Mouse (Mus musculus) kidney, adult 2 months (tissue): ENCODE measurements around the gene Cers4. TPM values are rescaled to one million over a fixed set of nuclear protein-coding genes. Genes with fewer than 3 reads are reported as not detected.

Experiments
- DNase-seq: peaks from one replicate; pipeline ENCODE4 v3.0.0; 2021
- H3K27ac ChIP-seq: fragments of 200-500 bp; 2 replicates; pipeline ENCODE4 v1.5.1; 2012; ENCODE audit warnings: low read depth, low read length, control low read depth, inconsistent platforms; ENCODE audit not compliant: insufficient read depth
- H3K27me3 ChIP-seq: fragments of 200-500 bp; replicated peaks from 2 replicates; pipeline ENCODE4 v1.6.1; 2012; ENCODE audit warnings: mild to moderate bottlenecking, moderate library complexity, low read length, inconsistent platforms; ENCODE audit not compliant: control insufficient read depth, insufficient read depth
- H3K36me3 ChIP-seq: fragments of 200-500 bp; 2 replicates; pipeline ENCODE4 v1.6.1; 2012; ENCODE audit warnings: mild to moderate bottlenecking, moderate library complexity, low read length, inconsistent platforms; ENCODE audit not compliant: control insufficient read depth, insufficient read depth
- H3K4me1 ChIP-seq: fragments of 200-500 bp; 2 replicates; pipeline ENCODE4 v1.6.1; 2011; ENCODE audit warnings: low read length; ENCODE audit not compliant: control insufficient read depth, insufficient read depth
- H3K4me3 ChIP-seq: fragments of 200-500 bp; 2 replicates; pipeline ENCODE4 v1.5.1; 2011; ENCODE audit warnings: mild to moderate bottlenecking, low read depth, low read length, control low read depth; ENCODE audit not compliant: insufficient read depth
- CTCF ChIP-seq: fragments of 200-500 bp; conservative IDR thresholded peaks from 2 replicates; pipeline ENCODE4 v1.5.1; 2011; ENCODE audit warnings: low read depth, mild to moderate bottlenecking, control low read depth, low read length, moderate library complexity, mixed read lengths; ENCODE audit not compliant: insufficient read depth, insufficient read length
- POLR2A ChIP-seq: fragments of 200-500 bp; IDR thresholded peaks from one replicate; pipeline ENCODE4 v1.6.1; 2011; ENCODE audit warnings: low read depth, low read length, control low read depth
- WGBS: fragments of 180-500 bp; shearing (Covaris S2); methylation state at CpG from one replicate; pipeline ENCODE4 v1.1.7; 2018; 5-methylcytosine and 5-hydroxymethylcytosine counted together
- polyA plus RNA-seq: library from polyadenylated mRNA; depleted of rRNA; stranded (reverse); fragments of >200 nt; gene quantifications from 2 replicates; pipeline ENCODE4 v1.2.3, GENCODE M21; 2012; rRNA removed

Gene Cers4
- 26.9 and 33.3 TPM in 2 replicates for polyA plus RNA-seq

DNA sequence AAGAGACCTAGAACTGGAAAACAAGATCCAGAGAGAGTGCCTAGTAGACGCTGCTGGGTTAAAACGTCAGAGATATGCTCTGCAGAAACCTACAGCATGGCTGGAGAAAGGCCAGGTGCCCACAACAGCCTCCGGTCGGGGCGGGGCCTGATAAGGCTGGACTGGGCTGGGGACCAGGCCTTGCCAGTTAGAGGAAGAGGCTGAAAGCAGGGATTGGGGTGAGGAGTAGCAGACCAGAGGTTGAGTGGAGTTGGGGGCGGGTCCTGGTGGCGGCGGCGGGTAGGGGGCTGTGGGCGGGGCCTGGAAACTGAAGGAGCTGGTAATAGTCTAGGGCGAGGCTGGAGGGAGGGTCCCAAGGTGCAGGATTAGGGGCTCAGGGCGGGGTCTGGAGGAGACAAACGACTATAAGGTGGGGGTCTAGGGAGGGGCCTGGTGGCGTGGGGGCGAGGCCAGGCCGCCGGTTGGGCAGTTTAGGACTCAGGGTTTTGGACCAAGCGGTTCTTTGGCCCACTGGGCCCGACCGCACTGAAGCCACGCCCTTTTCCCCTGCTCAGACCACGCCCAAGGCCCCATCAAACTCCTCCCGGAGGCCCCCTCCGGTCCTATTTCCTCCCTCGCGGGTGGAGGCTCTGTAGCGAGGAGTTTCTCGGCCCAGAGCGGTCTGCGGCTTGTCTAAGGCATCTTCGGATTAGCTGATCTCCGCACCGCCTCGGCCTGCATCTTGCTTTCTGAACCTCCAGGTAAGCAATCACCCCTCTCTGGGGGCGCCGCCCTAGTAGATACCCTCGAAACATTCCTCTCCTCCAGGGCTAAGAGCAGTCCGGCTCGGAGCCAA lies at the start of gene Cers4:
Cers4 (plus strand) TSS at position 176 of the 835 bp plus-strand sequence.
- H3K4me1 ChIP-seq, result no peaks in the 10 kb centered on the region
- H3K27ac ChIP-seq, result peak within 1 kb of the TSS; percentile 33
- 2% methylated on average over 39 of the region's 39 CpGs for WGBS
- no peaks in the 10 kb centered on the region for H3K36me3 ChIP-seq
- TF ChIP-seq CTCF (no peak), POLR2A (peak; percentile 36)
- H3K4me3 ChIP-seq, result peak within 1 kb of the TSS; percentile 75
- H3K27me3 ChIP-seq, result no peaks in the 10 kb centered on the region
- DNase-seq, result peak; percentile 89

DNA sequence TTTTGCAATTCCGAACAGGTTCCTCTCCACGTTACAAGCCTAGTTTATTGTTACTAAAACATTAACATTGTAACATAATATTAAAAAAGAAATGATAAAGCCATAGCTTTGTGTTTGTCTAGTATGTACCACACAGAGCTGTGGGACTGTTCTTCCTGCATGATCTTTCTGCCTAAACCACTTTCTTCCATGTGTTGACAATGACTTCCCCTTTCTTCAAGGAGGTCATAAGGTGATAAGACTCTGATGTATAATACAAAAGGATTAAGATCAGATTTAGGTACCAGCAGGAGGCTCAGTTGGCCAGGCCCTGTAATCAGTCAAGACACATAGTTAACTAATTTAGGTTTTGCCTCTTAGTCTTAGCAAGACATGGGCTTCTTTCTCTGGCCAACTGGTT lies 34.7 kb upstream of the Cers4 start:
- TF ChIP-seq POLR2A, result no peak
- no peak for TF ChIP-seq CTCF
- H3K4me3 ChIP-seq, result no peak overlapping the region
- DNase-seq, result no peak
- no peaks in the 10 kb centered on the region for H3K27me3 ChIP-seq
- no peak overlapping the region for H3K27ac ChIP-seq
- WGBS, result 85% methylated on average over 2 of the region's 2 CpGs
- no peaks in the 10 kb centered on the region for H3K36me3 ChIP-seq
- no peaks in the 10 kb centered on the region for H3K4me1 ChIP-seq

DNA sequence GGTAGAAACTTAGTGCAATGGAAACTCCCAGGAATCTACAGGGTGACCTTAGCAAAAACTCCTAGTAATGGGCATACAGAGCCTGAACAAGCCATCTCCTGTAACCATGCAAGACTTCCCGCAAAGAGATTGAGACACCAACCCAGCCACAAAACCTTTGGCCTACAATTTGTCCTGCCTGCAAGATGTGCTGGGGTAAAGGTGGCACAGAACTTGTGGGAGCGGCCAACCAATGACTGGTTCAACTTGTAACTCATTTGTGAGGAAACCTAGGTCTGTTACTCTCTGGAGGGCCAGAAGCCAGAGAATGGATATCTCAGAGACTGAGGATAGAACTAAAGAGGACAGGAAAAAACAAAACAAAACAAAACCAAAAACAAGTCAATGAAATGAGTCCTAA lies 29.8 kb upstream of the Cers4 start:
- DNase-seq, result peak; percentile 2
- TF ChIP-seq POLR2A (no peak), CTCF (no peak)
- H3K4me1 ChIP-seq, result no peaks in the 10 kb centered on the region
- no peaks in the 10 kb centered on the region for H3K36me3 ChIP-seq
- WGBS, result 81% methylated on average over 2 of the region's 2 CpGs
- no peak overlapping the region for H3K27ac ChIP-seq
- H3K4me3 ChIP-seq, result no peak overlapping the region
- no peaks in the 10 kb centered on the region for H3K27me3 ChIP-seq

DNA sequence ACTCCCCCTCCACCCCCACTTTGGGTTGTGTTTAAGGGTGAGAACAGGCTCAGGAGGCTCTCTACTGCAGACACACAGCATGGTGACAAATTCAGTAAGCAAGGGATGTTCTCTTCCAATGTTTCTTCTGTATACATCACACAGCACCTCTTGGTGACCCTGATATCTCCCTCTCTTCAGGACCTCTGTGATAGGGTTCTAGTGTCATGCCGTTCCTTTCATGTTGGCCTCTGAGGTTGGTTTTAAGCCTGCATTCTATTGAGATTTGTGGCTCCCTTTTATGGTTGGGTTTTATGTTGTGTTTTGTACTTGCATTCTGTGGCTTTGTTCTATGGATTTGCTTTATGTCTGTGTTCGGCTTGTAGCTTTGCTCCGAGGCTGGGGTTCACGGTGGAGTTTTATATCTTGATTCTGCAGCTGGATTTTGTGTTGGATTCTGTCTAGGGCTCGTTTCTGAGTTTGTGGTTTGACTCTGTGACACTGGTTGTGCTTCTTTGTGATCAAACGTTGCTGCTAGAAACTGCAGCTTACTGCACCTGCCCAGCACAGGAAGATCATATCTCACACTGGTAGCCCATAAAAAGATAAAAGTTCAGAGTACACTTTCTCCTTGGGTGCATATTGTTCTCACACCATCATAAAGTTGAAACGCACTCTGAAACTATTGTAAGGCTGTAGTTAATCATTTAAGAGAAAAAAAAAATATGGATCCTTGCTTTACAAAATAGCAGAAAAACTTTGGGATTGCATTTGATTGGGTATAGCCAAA lies 18.2 kb upstream of the Cers4 start:
- H3K27me3 ChIP-seq, result no peaks in the 10 kb centered on the region
- DNase-seq, result no peak
- no peaks in the 10 kb centered on the region for H3K36me3 ChIP-seq
- no peak overlapping the region for H3K27ac ChIP-seq
- 63% methylated on average over 7 of the region's 7 CpGs for WGBS
- H3K4me3 ChIP-seq, result no peak overlapping the region
- no peaks in the 10 kb centered on the region for H3K4me1 ChIP-seq
- TF ChIP-seq CTCF (no peak), POLR2A (no peak)

DNA sequence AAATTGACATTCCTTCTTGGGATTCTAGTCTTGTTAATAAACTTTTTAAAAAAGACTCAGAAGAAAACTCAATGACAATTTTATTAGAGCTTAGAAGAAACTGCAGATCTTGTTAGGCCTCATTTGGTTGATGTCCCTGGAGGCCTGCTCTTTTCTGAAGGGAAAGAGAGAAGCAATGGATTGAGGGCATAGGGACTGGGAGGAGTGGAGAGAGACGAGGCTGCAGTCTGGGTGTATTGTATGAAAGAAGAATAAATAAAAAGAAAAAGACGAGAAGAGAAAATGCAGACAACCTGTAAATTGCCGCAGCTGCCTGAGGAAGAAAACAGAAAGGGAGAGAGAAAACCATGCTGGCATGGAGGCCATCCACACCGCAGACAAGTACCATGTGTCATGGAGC lies 11.7 kb upstream of the Cers4 start:
- TF ChIP-seq POLR2A, result no peak
- TF ChIP-seq CTCF, result no peak
- no peaks in the 10 kb centered on the region for H3K4me1 ChIP-seq
- no peak overlapping the region for H3K27ac ChIP-seq
- H3K27me3 ChIP-seq, result no peaks in the 10 kb centered on the region
- H3K4me3 ChIP-seq, result no peak overlapping the region
- H3K36me3 ChIP-seq, result no peaks in the 10 kb centered on the region
- no peak for DNase-seq
- WGBS, result 87% methylated on average over 4 of the region's 4 CpGs

DNA sequence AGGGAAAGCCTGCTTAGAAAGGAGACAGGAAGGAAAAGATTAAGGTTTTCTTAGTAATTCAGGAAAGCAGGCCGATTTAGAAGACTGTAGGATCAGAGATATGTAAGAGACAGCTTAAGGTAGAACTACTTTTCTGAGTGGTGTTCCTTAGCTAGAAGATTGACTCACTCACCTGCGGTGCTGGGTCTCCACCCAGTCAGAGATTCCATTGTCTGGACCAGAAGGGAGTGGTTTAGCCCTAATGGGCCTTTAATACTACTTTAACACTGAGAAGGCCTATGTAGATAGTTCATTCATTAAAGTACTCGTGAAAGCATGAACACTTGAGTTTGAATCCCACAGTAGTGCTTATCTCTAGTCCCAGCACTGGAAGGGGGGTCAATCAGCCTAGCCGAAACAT lies 11.2 kb upstream of the Cers4 start:
- no peak for DNase-seq
- WGBS, result 82% methylated on average over 4 of the region's 4 CpGs
- no peak overlapping the region for H3K27ac ChIP-seq
- no peaks in the 10 kb centered on the region for H3K36me3 ChIP-seq
- H3K4me1 ChIP-seq, result no peaks in the 10 kb centered on the region
- no peaks in the 10 kb centered on the region for H3K27me3 ChIP-seq
- H3K4me3 ChIP-seq, result no peak overlapping the region
- TF ChIP-seq POLR2A (no peak), CTCF (no peak)

DNA sequence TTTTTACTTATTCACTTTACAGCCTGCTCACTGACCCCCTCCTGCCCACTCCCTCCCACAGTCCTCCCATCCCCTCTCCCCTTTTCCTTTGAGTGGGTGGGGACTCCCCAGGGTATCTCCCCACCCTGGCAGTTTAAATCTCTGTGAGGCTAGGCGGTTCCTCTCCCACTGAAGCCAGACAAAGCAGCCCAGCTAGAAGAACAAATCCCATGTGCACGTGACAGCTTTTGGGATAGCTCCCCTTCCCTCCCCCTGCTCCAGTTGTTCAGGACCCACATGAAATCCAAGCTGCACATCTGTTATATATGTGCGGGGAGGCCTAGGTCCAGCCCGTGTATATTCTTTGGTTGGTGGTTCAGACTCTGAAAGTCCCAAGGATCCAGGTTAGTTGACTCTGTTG lies 10.3 kb upstream of the Cers4 start:
- H3K4me3 ChIP-seq, result no peak overlapping the region
- no peaks in the 10 kb centered on the region for H3K27me3 ChIP-seq
- DNase-seq, result no peak
- 79% methylated on average over 4 of the region's 4 CpGs for WGBS
- TF ChIP-seq CTCF (no peak), POLR2A (no peak)
- H3K36me3 ChIP-seq, result no peaks in the 10 kb centered on the region
- no peaks in the 10 kb centered on the region for H3K4me1 ChIP-seq
- no peak overlapping the region for H3K27ac ChIP-seq
